ENCODE assay signal across 9 mouse cellular contexts in genomic region chr9:88938312-88938711, GRCm38 (mm10). TPM values are rescaled to one million over a fixed set of nuclear protein-coding genes. Genes with fewer than 3 reads are reported as not detected.
DNase-seq lines count a peak whose midpoint lies in the region; TF ChIP-seq lines count a peak whose summit lies in the region.
"Not testable (repeated sequence)": the region's sequence is repeated elsewhere in the genome, so short reads cannot be mapped to it uniquely, and the experiment has no call there.
"Had no signal": no experiment of that assay in that cellular context is flagged by ENCODE, and none has a peak within 500 bp of the region (broad histone marks: within the 10 kb centered on the region; RNA-seq: fewer than 3 reads in every experiment).

No protein-coding gene starts in this region.

- not testable (repeated sequence) for H3K27ac ChIP-seq in left cerebral cortex, adult 2 months

- H3K4me3 ChIP-seq in left cerebral cortex, adult 2 months, result not testable (repeated sequence)

- DNase-seq in adrenal gland, postnatal 10 days, result peak; percentile 24
- peak; percentile 5 to 21 for DNase-seq in cerebellum, postnatal 36 days
- DNase-seq in heart, postnatal 4 days, result peak; percentile 31
- peak; percentile 25 for DNase-seq in kidney, postnatal 10 days
- DNase-seq in left cerebral cortex, adult 2 months (ENCODE audit: extremely low spot score in 1 of 2, low spot score in 2 of 2), result peak in 1 of 2 experiments; percentile 13
- DNase-seq in lung, postnatal 14 days, result peak; percentile 11
- DNase-seq in right cerebral cortex, adult 18-20 months, result peak; percentile 4
- DNase-seq in urinary bladder, postnatal 14 days (ENCODE audit: low spot score), result peak; percentile 5

- intact Hi-C loops in left cerebral cortex, adult 2 months (cut with DNase I), result loop anchor here (10.0 kb wide), 1 partner anchor 746 kb away; no protein-coding TSS in a partner anchor

- peak; percentile 32 for TF ChIP-seq CTCF in left cerebral cortex, adult 2 months (IDR thresholded peaks at IDR 0.05)

RNA-seq across cellular contexts. Expression of gene Bcl2a1a, which starts 18.4 kb away (rescaled TPM):
- 1 to 10 TPM in 1 of 2 experiments, not detected in 1; 2.3 TPM for total RNA-seq in adrenal gland, postnatal 10 days (2021)
- total RNA-seq in heart, postnatal 4 days (2021), result under 1 TPM in 1 of 2 experiments, not detected in 1; 0.70 TPM
- total RNA-seq in left cerebral cortex, adult 2 months (2021), result under 1 TPM in 1 of 2 experiments, not detected in 1; 0.54 TPM
- total RNA-seq: G1E had no signal
